Mouse (Mus musculus): Measurements from ENCODE around the gene Tnfrsf11a. TPM values are rescaled to one million over a fixed set of nuclear protein-coding genes. Genes with fewer than 3 reads are reported as not detected.

The Tnfrsf11a gene
- polyA plus RNA-seq, 1 experiment, result 13.9 TPM

DNA sequence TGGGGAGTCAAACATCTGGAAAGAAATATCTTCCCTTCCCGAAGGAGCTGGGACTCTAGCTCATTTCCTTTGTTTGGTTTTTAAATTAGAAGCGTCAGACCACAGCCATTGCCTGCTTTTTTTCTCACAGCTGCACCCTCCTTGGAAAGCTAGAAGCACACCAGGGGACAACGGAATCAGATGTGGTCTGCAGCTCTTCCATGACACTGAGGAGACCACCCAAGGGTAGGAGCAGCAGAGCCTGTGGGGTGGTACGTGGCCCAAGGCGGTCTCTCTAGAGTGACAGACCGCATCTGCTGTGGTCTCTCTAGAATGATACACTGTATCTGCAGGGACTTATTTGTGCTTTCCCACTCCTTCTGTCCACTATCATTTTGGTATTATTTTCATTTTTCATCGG is 39.2 kb downstream of the Tnfrsf11a start:
- Histone ChIP-seq H3K4me1 (ENCODE audit: control insufficient read depth, insufficient read depth, low read length) (peaks cover 7% of the 10 kb centered on the region), H3K27ac (ENCODE audit: insufficient read depth, low read length) (no peak overlapping the region), H3K4me3 (ENCODE audit: insufficient read depth, low read length) (no peak overlapping the region)
- no peak for TF ChIP-seq POLR2A (IDR thresholded peaks at IDR 0.05; ENCODE audit: low read depth, low read length)
- TF ChIP-seq CTCF (IDR thresholded peaks at IDR 0.05; ENCODE audit: borderline replicate concordance, insufficient read depth, low read length), result no peak

DNA sequence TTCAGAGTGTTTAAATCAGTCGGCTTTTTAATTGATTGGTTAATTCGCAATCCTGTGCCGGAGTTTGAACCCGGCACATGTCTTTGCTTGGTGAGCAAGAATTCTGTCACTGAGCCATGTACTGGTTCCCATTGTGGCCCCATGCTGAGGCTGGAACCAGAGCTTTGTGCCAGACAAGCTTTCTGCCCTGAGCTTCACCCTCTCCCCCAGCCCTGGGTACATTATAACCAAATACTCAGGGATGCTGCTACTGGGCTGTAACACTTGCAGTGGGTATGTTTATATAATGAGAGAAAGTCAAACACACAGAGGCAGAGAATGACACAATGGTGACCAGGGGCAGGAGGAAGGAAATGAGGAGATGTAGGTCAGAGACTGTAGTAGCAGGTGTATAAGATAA is 43.8 kb downstream of the Tnfrsf11a start:
- H3K27ac ChIP-seq (ENCODE audit: insufficient read depth, low read length), result no peak overlapping the region
- H3K4me3 ChIP-seq (ENCODE audit: insufficient read depth, low read length), result no peak overlapping the region
- TF ChIP-seq CTCF (IDR thresholded peaks at IDR 0.05; ENCODE audit: borderline replicate concordance, insufficient read depth, low read length) (no peak), POLR2A (IDR thresholded peaks at IDR 0.05; ENCODE audit: low read depth, low read length) (no peak)
- H3K4me1 ChIP-seq (ENCODE audit: control insufficient read depth, insufficient read depth, low read length), result peaks cover 3% of the 10 kb centered on the region; the same call in 1 of the 2 replicates

DNA sequence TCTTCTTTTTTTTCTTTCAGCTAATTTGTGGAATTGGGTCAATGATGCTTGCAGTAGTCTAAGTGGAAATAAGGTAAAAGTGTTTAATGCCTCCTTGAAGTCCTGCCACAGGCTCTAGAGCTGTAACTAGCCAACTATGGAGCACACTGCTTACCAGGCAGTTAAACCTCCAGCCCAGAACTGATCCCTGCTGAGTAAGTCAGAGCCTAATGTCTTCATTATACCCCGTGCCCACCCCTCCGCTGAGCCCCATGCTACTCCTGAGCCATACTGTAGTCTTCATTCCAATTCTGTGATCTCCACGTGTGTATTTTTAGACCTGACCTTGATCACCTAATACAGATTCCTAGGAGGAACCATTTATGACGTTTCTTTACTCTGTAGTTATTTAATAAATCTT is 44.5 kb downstream of the Tnfrsf11a start:
- H3K4me3 ChIP-seq (ENCODE audit: insufficient read depth, low read length), result no peak overlapping the region
- TF ChIP-seq CTCF (IDR thresholded peaks at IDR 0.05; ENCODE audit: borderline replicate concordance, insufficient read depth, low read length) (no peak), POLR2A (IDR thresholded peaks at IDR 0.05; ENCODE audit: low read depth, low read length) (no peak)
- H3K4me1 ChIP-seq (ENCODE audit: control insufficient read depth, insufficient read depth, low read length), result peaks cover 3% of the 10 kb centered on the region; the same call in 1 of the 2 replicates
- no peak overlapping the region for H3K27ac ChIP-seq (ENCODE audit: insufficient read depth, low read length)

DNA sequence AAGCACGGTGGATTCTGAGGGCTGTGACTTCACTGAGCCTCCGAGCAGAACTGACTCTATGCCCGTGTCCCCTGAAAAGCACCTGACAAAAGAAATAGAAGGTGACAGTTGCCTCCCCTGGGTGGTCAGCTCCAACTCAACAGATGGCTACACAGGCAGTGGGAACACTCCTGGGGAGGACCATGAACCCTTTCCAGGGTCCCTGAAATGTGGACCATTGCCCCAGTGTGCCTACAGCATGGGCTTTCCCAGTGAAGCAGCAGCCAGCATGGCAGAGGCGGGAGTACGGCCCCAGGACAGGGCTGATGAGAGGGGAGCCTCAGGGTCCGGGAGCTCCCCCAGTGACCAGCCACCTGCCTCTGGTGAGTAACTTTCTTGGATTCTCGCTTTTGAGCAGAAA is 46.9 kb downstream of the Tnfrsf11a start:
- Histone ChIP-seq H3K27ac (ENCODE audit: insufficient read depth, low read length) (no peak overlapping the region), H3K4me3 (ENCODE audit: insufficient read depth, low read length) (no peak overlapping the region), H3K4me1 (ENCODE audit: control insufficient read depth, insufficient read depth, low read length) (peaks cover 3% of the 10 kb centered on the region; the same call in 1 of the 2 replicates)
- TF ChIP-seq CTCF (IDR thresholded peaks at IDR 0.05; ENCODE audit: borderline replicate concordance, insufficient read depth, low read length) (no peak), POLR2A (IDR thresholded peaks at IDR 0.05; ENCODE audit: low read depth, low read length) (no peak)

DNA sequence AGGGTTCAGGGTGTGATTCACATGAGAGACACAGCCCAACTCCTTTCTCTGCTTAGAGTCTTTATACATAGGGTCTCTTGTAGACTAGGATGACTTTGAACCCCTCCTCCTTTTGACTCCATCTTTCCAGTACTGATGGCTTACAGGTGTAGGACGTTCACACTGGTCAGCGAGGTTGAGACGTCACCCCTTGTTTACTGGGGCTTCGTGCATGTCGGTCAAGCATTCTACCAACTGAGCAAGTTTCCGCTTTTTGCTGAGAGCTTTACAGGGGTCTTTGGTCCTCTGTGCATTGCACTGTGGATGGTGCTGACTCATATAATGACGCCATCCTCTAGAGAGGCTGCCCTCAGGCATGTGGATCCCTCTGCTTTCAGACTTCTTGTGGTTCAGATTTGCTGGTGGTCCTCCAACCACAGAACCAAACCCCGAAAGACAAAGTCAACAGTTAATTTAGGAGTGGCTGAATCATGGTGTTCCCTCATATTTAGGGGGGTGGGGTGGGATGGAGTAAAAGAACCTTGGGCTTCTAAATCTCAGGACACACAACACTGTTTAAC is 47.3 kb downstream of the Tnfrsf11a start:
- H3K27ac ChIP-seq (ENCODE audit: insufficient read depth, low read length), result no peak overlapping the region
- no peak overlapping the region for H3K4me3 ChIP-seq (ENCODE audit: insufficient read depth, low read length)
- H3K4me1 ChIP-seq (ENCODE audit: control insufficient read depth, insufficient read depth, low read length), result peaks cover 3% of the 10 kb centered on the region; the same call in 1 of the 2 replicates
- TF ChIP-seq POLR2A (IDR thresholded peaks at IDR 0.05; ENCODE audit: low read depth, low read length) (no peak), CTCF (IDR thresholded peaks at IDR 0.05; ENCODE audit: borderline replicate concordance, insufficient read depth, low read length) (no peak)

DNA sequence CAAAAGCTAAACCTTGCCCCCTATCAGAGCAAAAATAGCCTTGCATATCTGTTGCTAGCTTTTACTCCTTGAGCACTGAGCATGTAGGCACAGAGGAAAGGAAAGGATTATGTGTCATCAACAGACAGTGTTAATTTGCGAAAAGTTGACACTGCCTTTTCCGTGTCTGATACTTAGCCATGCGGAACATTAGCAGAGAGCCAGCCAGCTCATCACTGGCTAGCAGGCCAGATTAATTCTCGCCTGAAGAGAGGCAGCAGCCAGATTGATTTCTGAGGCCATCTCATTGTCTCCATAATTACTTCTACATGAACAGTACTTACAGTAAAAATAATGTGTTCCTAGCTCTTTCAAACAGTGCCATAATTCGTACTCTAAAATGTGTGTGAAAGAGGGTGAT is 48.7 kb downstream of the Tnfrsf11a start:
- Histone ChIP-seq H3K4me1 (ENCODE audit: control insufficient read depth, insufficient read depth, low read length) (peaks cover 3% of the 10 kb centered on the region; the same call in 1 of the 2 replicates), H3K4me3 (ENCODE audit: insufficient read depth, low read length) (no peak overlapping the region), H3K27ac (ENCODE audit: insufficient read depth, low read length) (0 out of 2 replicates have a peak overlapping the region, but pooled peaks have one; percentile 25)
- TF ChIP-seq POLR2A (IDR thresholded peaks at IDR 0.05; ENCODE audit: low read depth, low read length) (no peak), CTCF (IDR thresholded peaks at IDR 0.05; ENCODE audit: borderline replicate concordance, insufficient read depth, low read length) (no peak)

DNA sequence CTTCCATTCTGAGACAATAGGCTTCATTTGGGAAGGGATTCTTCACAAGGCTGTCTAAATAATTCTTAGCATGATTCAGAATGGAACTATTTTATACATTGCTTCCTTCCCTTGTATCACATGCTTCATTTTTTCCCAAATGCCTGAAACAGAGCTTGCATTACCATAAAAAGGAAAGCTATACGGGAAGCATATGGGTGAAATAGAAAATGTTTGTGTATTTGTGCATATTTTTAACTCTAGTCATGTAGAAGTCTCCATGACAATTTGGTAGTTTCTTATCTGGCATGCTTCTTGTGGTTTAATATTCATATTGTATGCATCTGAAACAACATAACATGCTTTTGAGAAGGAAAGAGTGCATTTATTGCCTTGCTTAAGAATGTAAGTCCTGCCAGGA is 52.3 kb downstream of the Tnfrsf11a start:
- Histone ChIP-seq H3K4me1 (ENCODE audit: control insufficient read depth, insufficient read depth, low read length) (peaks cover 3% of the 10 kb centered on the region; the same call in 1 of the 2 replicates), H3K27ac (ENCODE audit: insufficient read depth, low read length) (no peak overlapping the region)
- TF ChIP-seq CTCF (IDR thresholded peaks at IDR 0.05; ENCODE audit: borderline replicate concordance, insufficient read depth, low read length) (no peak), POLR2A (IDR thresholded peaks at IDR 0.05; ENCODE audit: low read depth, low read length) (no peak)

DNA sequence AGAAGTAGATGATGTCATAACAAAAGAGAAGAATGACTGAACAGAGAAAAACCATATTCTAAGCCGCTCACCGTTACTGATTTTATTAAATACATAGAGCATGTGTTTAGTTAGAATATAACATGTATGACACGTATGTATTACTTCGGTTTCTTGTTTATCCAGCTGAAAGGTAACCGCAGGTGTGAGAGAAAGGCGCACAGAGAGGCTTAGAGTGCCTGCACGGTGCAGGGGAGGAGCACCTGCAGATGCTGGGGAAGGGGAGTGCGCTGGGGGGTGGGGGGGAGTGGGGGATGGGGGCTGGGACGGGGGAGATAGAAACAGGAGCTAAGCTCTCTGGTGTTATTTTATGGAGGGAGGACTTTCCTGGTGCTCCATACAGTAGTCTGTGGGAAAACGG is 62.4 kb downstream of the Tnfrsf11a start:
- Histone ChIP-seq H3K4me1 (ENCODE audit: control insufficient read depth, insufficient read depth, low read length) (peaks cover 9% of the 10 kb centered on the region), H3K27ac (ENCODE audit: insufficient read depth, low read length) (no peak overlapping the region), H3K4me3 (ENCODE audit: insufficient read depth, low read length) (no peak overlapping the region)
- no peak for TF ChIP-seq CTCF (IDR thresholded peaks at IDR 0.05; ENCODE audit: borderline replicate concordance, insufficient read depth, low read length)
- TF ChIP-seq POLR2A (IDR thresholded peaks at IDR 0.05; ENCODE audit: low read depth, low read length), result no peak

More for the DNA sequence above, 52.3 kb downstream of the Tnfrsf11a start:
- no peak overlapping the region for H3K4me3 ChIP-seq (ENCODE audit: insufficient read depth, low read length)

DNA sequence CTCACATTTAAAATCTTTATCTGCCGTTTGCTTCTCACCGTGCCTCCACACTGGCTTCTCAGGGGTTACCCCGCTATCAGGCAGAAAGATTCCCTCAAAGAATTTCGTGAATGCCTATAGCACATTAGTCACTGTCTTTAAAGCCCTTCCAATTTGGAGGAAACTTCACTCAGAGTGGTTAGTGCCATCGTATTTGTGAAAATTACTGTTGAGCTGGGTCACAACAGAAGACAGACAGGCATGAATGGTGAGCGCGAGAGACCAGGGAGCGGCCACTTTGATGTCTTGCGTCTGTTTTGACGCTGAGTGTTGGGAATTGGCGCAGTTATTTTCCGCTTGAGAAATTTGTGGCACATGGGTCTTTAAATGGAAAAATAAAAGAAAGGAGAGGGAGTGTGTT is 62.9 kb downstream of the Tnfrsf11a start:
- TF ChIP-seq CTCF (IDR thresholded peaks at IDR 0.05; ENCODE audit: borderline replicate concordance, insufficient read depth, low read length) (no peak), POLR2A (IDR thresholded peaks at IDR 0.05; ENCODE audit: low read depth, low read length) (no peak)
- Histone ChIP-seq H3K4me1 (ENCODE audit: control insufficient read depth, insufficient read depth, low read length) (peaks cover 9% of the 10 kb centered on the region), H3K4me3 (ENCODE audit: insufficient read depth, low read length) (no peak overlapping the region; the same call in 1 of the 2 replicates), H3K27ac (ENCODE audit: insufficient read depth, low read length) (no peak overlapping the region; the same call in 1 of the 2 replicates)

DNA sequence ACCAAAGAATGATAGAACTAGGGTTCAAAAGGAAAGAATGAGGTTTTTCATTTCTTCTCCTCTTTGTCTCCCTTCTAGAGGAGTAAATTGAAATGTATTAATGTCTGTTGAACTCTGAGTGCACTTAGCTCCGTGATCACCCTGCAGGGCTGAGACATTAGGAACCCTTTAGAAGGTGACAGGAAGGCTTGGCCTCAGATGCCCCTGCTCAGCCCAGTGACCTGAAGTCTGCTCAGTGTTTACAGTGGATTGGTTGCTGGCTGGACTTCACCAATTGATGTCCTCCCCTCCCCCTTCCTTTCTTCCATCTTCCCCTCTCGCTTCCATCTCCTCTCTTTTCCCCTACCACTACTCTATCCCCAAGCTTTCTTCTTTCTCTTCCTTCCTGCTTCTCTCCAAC is 63.3 kb downstream of the Tnfrsf11a start:
- Histone ChIP-seq H3K27ac (ENCODE audit: insufficient read depth, low read length) (no peak overlapping the region), H3K4me1 (ENCODE audit: control insufficient read depth, insufficient read depth, low read length) (peaks cover 9% of the 10 kb centered on the region), H3K4me3 (ENCODE audit: insufficient read depth, low read length) (no peak overlapping the region)
- TF ChIP-seq POLR2A (IDR thresholded peaks at IDR 0.05; ENCODE audit: low read depth, low read length) (no peak), CTCF (IDR thresholded peaks at IDR 0.05; ENCODE audit: borderline replicate concordance, insufficient read depth, low read length) (no peak)
